Mouse (Mus musculus): ENCODE data around the gene Aar2. TPM values are rescaled to one million over a fixed set of nuclear protein-coding genes. Genes with fewer than 3 reads are reported as not detected.

Gene Aar2
- polyA plus RNA-seq, 2 experiments = 22.9 to 36.8 TPM

GRCm38 (mm10) chr2:156522994-156523393 is 24.4 kb upstream of the Aar2 start:
- no peaks in the 10 kb centered on the region for H3K4me1 ChIP-seq (ENCODE audit: control insufficient read depth, insufficient read depth, low read length)
- DNase-seq (ENCODE audit: low spot score) = no peak
- no peak overlapping the region for H3K4me3 ChIP-seq (replicated peaks; ENCODE audit: low read length)
- no peak for ATAC-seq (ENCODE audit: low FRiP score, low read depth)
- H3K9me3 ChIP-seq (ENCODE audit: control insufficient read depth, low read length) = no peaks in the 10 kb centered on the region
- no peaks in the 10 kb centered on the region for H3K27me3 ChIP-seq (ENCODE audit: control insufficient read depth, insufficient read depth, low read length)
- no peak for TF ChIP-seq POLR2A (IDR thresholded peaks at IDR 0.05; ENCODE audit: borderline replicate concordance, extremely low read depth, insufficient read depth, insufficient read length)
- no peak overlapping the region for H3K9ac ChIP-seq (ENCODE audit: low read depth, low read length, severe bottlenecking)
- H3K36me3 ChIP-seq (ENCODE audit: control insufficient read depth, insufficient read depth, low read length) = peaks cover 46% of the 10 kb centered on the region
- H3K27ac ChIP-seq (replicated peaks; ENCODE audit: low read depth, low read length) = no peak overlapping the region
- no peak overlapping the region for H3K4me2 ChIP-seq (replicated peaks; ENCODE audit: low read depth, low read length, severe bottlenecking)
- 81% methylated on average over 11 of the region's 11 CpGs for WGBS

DNA sequence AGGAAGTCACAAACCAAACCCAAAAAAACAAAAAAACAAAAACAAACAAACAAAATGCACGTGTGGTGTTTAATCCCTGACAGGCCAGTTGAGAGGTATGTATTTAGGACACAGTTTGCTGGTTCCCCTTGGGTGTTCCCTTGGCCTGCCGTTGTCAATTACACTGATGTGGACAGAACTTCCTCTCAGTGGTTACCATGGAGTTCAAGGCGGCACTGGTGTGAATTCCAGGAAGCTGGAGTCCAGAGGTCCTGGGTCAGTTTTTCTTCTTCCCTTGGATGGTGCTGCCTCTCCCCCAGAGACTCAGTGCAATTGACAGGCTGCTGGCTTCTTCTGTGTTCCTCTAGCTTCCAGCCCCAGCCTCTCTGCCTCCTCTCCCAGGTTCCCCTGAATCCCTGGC is 23.3 kb upstream of the Aar2 start:
- Histone ChIP-seq H3K27ac (replicated peaks; ENCODE audit: low read depth, low read length) (no peak overlapping the region), H3K9me3 (ENCODE audit: control insufficient read depth, low read length) (no peaks in the 10 kb centered on the region), H3K4me2 (replicated peaks; ENCODE audit: low read depth, low read length, severe bottlenecking) (no peak overlapping the region), H3K27me3 (ENCODE audit: control insufficient read depth, insufficient read depth, low read length) (no peaks in the 10 kb centered on the region), H3K4me3 (replicated peaks; ENCODE audit: low read length) (no peak overlapping the region), H3K4me1 (ENCODE audit: control insufficient read depth, insufficient read depth, low read length) (no peaks in the 10 kb centered on the region), H3K36me3 (ENCODE audit: control insufficient read depth, insufficient read depth, low read length) (peaks cover 49% of the 10 kb centered on the region), H3K9ac (ENCODE audit: low read depth, low read length, severe bottlenecking) (no peak overlapping the region)
- DNase-seq (ENCODE audit: low spot score) (no peak), ATAC-seq (ENCODE audit: low FRiP score, low read depth) (no peak)
- TF ChIP-seq POLR2A (IDR thresholded peaks at IDR 0.05; ENCODE audit: borderline replicate concordance, extremely low read depth, insufficient read depth, insufficient read length) = no peak
- WGBS = 46% methylated on average over 3 of the region's 3 CpGs

- ATAC-seq (ENCODE audit: low FRiP score, low read depth) (no peak), DNase-seq (ENCODE audit: low spot score) (peak; percentile 83)
- H3K36me3 ChIP-seq (ENCODE audit: control insufficient read depth, insufficient read depth, low read length) = peaks cover 45% of the 10 kb centered on the region
- H3K27ac ChIP-seq (replicated peaks; ENCODE audit: low read depth, low read length) = no peak overlapping the region
- H3K4me3 ChIP-seq (replicated peaks; ENCODE audit: low read length) = no peak overlapping the region
- no peak overlapping the region for H3K4me2 ChIP-seq (replicated peaks; ENCODE audit: low read depth, low read length, severe bottlenecking)
- no peak overlapping the region for H3K9ac ChIP-seq (ENCODE audit: low read depth, low read length, severe bottlenecking)
- H3K9me3 ChIP-seq (ENCODE audit: control insufficient read depth, low read length) = no peaks in the 10 kb centered on the region
- no peaks in the 10 kb centered on the region; the same call in 1 of the 2 replicates for H3K4me1 ChIP-seq (ENCODE audit: control insufficient read depth, insufficient read depth, low read length)
- 43% methylated on average over 2 of the region's 2 CpGs for WGBS
- no peaks in the 10 kb centered on the region for H3K27me3 ChIP-seq (ENCODE audit: control insufficient read depth, insufficient read depth, low read length)
- no peak for TF ChIP-seq POLR2A (IDR thresholded peaks at IDR 0.05; ENCODE audit: borderline replicate concordance, extremely low read depth, insufficient read depth, insufficient read length)
Measured at GRCm38 (mm10) chr2:156529726-156530125, 17.7 kb upstream of the Aar2 start.

GRCm38 (mm10) chr2:156533160-156533559 is 14.2 kb upstream of the Aar2 start:
- Histone ChIP-seq H3K36me3 (ENCODE audit: control insufficient read depth, insufficient read depth, low read length) (peaks cover 30% of the 10 kb centered on the region), H3K9me3 (ENCODE audit: control insufficient read depth, low read length) (no peaks in the 10 kb centered on the region), H3K4me3 (replicated peaks; ENCODE audit: low read length) (no peak overlapping the region), H3K4me2 (replicated peaks; ENCODE audit: low read depth, low read length, severe bottlenecking) (no peak overlapping the region), H3K9ac (ENCODE audit: low read depth, low read length, severe bottlenecking) (no peak overlapping the region), H3K27ac (replicated peaks; ENCODE audit: low read depth, low read length) (no peak overlapping the region), H3K27me3 (ENCODE audit: control insufficient read depth, insufficient read depth, low read length) (no peaks in the 10 kb centered on the region), H3K4me1 (ENCODE audit: control insufficient read depth, insufficient read depth, low read length) (no peaks in the 10 kb centered on the region; the same call in 1 of the 2 replicates)
- WGBS = 80% methylated on average over 2 of the region's 2 CpGs
- ATAC-seq (ENCODE audit: low FRiP score, low read depth) (no peak), DNase-seq (ENCODE audit: low spot score) (no peak)
- no peak for TF ChIP-seq POLR2A (IDR thresholded peaks at IDR 0.05; ENCODE audit: borderline replicate concordance, extremely low read depth, insufficient read depth, insufficient read length)

GRCm38 (mm10) chr2:156538817-156539555 is 8.4 kb upstream of the Aar2 start:
- TF ChIP-seq POLR2A (IDR thresholded peaks at IDR 0.05; ENCODE audit: borderline replicate concordance, extremely low read depth, insufficient read depth, insufficient read length) = no peak
- WGBS = 87% methylated on average over 7 of the region's 7 CpGs
- Histone ChIP-seq H3K9me3 (ENCODE audit: control insufficient read depth, low read length) (no peaks in the 10 kb centered on the region), H3K4me3 (replicated peaks; ENCODE audit: low read length) (no peak overlapping the region), H3K36me3 (ENCODE audit: control insufficient read depth, insufficient read depth, low read length) (peaks cover 27% of the 10 kb centered on the region), H3K4me2 (replicated peaks; ENCODE audit: low read depth, low read length, severe bottlenecking) (no peak overlapping the region), H3K27ac (replicated peaks; ENCODE audit: low read depth, low read length) (no peak overlapping the region), H3K27me3 (ENCODE audit: control insufficient read depth, insufficient read depth, low read length) (no peaks in the 10 kb centered on the region), H3K4me1 (ENCODE audit: control insufficient read depth, insufficient read depth, low read length) (no peaks in the 10 kb centered on the region), H3K9ac (ENCODE audit: low read depth, low read length, severe bottlenecking) (no peak overlapping the region)
- DNase-seq (ENCODE audit: low spot score) (no peak), ATAC-seq (ENCODE audit: low FRiP score, low read depth) (no peak)
